Mouse (Mus musculus): ENCODE data around the gene Ap1g2. TPM values are rescaled to one million over a fixed set of nuclear protein-coding genes. Genes with fewer than 3 reads are reported as not detected.

Gene Ap1g2
- polyA plus RNA-seq, 1 experiment from 2014 or later, result 38.5 TPM

DNA sequence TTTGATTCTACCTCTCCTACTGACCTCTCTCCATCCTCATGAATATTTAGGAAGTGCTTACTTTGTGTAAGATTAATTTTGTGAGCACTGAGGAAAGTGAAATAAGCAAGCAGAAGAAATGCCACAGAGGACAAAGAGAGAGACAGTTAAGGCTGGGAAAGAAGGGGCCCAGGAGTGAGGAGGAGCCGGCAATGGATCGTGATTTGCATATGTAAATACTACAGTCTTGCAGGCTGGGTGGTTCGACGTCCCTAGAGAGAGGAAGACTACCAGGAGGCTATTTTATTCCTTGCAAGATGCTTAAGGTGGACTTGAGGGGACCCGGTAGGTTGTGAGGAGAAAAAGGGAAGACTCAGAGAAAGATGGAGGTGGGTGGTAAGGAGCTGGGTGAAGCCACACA, 25.3 kb downstream of the Ap1g2 start:
- Histone ChIP-seq H3K9ac (no peak overlapping the region), H3K4me1 (peaks cover 17% of the 10 kb centered on the region), H3K27me3 (replicated peaks) (no peaks in the 10 kb centered on the region), H3K4me3 (replicated peaks) (no peak overlapping the region), H3K27ac (no peak overlapping the region), H3K36me3 (no peaks in the 10 kb centered on the region), H3K9me3 (no peaks in the 10 kb centered on the region), H3K4me2 (no peak overlapping the region)
- no peak for ATAC-seq (ENCODE audit: insufficient read depth, low FRiP score, low read depth)
- WGBS, result 42% methylated on average over 5 of the region's 5 CpGs

DNA sequence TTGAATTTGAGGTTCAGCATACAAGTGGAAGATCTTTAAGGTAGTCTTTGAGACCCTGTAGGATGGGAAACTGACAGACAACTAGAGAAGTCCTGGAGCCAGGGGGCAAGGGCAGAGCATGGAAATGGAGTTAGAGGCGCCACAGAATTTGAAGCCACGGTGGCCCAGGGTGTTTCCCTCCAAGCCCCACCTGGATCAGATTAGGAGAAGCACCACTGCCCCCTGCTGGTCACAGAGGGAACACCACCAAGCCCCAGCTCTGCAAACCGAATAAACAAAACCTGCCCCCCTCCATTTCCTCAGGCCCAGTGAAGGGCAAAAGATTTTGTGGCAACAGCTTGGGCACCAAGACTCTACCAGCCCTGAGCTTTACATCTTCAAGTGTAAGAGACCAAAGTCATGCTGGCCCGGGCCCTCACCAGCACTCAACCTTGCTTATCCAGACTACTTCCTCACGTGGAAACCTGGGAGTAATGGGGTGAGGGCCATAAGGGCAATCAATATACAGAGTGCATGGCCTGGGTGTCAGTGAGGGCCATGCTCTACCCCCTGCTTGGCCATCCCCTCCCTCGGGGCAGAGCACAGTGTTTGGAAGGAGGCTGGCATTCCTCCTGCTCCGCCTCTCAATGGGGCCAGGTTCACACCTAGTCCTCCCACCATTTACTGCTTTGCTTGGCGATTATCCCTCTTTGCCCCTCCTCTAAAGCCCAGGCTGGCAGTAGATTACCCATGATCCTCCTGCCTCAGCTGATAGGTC, 27.0 kb downstream of the Ap1g2 start:
- peak overlapping the region; percentile 40 for H3K4me2 ChIP-seq
- WGBS, result 21% methylated on average over 8 of the region's 8 CpGs
- H3K9me3 ChIP-seq, result no peaks in the 10 kb centered on the region
- H3K36me3 ChIP-seq, result no peaks in the 10 kb centered on the region
- ATAC-seq (ENCODE audit: insufficient read depth, low FRiP score, low read depth), result 0 out of 2 replicates have a peak, but pooled peaks have one; percentile 28
- H3K4me3 ChIP-seq (replicated peaks), result no peak overlapping the region
- no peak overlapping the region for H3K9ac ChIP-seq
- H3K27me3 ChIP-seq (replicated peaks), result no peaks in the 10 kb centered on the region
- H3K27ac ChIP-seq, result no peak overlapping the region
- peaks cover 17% of the 10 kb centered on the region for H3K4me1 ChIP-seq

DNA sequence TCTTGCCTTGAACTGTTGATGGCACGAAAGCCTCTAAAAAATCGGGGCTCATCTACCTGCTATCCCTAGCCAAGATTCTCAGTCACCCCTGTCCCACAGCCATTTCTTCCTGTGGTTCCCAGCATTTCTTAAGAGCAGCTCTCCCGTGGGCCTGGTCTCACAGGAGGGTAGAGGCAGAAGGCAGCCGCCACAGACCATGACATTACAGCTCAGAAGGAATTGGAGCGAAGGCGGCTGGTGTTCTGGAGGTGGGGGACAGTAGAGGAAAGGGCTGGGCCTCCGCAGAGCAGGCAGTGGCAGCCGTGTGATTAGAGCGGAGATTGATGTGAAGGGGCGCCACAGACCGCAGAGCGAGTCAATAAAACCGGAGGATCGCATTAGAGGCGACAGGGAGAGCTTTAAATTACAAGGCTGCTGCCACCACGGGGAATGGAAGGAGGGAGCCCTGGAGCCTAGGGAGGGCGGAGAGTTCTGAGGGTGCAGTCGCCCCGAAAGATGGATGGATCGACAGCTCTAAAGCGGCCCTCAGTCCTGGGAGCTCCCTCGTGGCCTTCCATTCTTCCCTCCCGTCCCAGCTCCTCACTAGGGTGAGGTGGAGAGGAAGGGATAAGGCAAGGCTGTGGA, 27.9 kb downstream of the Ap1g2 start:
- WGBS, result 12% methylated on average over 23 of the region's 23 CpGs
- no peaks in the 10 kb centered on the region for H3K27me3 ChIP-seq (replicated peaks)
- H3K9me3 ChIP-seq, result no peaks in the 10 kb centered on the region
- H3K4me3 ChIP-seq (replicated peaks), result no peak overlapping the region
- ATAC-seq (ENCODE audit: insufficient read depth, low FRiP score, low read depth), result peak; percentile 29; the same call in 1 of the 2 replicates
- no peaks in the 10 kb centered on the region for H3K36me3 ChIP-seq
- H3K27ac ChIP-seq, result no peak overlapping the region
- peak overlapping the region; percentile 40 for H3K4me2 ChIP-seq
- no peak overlapping the region for H3K9ac ChIP-seq
- H3K4me1 ChIP-seq, result peaks cover 17% of the 10 kb centered on the region

DNA sequence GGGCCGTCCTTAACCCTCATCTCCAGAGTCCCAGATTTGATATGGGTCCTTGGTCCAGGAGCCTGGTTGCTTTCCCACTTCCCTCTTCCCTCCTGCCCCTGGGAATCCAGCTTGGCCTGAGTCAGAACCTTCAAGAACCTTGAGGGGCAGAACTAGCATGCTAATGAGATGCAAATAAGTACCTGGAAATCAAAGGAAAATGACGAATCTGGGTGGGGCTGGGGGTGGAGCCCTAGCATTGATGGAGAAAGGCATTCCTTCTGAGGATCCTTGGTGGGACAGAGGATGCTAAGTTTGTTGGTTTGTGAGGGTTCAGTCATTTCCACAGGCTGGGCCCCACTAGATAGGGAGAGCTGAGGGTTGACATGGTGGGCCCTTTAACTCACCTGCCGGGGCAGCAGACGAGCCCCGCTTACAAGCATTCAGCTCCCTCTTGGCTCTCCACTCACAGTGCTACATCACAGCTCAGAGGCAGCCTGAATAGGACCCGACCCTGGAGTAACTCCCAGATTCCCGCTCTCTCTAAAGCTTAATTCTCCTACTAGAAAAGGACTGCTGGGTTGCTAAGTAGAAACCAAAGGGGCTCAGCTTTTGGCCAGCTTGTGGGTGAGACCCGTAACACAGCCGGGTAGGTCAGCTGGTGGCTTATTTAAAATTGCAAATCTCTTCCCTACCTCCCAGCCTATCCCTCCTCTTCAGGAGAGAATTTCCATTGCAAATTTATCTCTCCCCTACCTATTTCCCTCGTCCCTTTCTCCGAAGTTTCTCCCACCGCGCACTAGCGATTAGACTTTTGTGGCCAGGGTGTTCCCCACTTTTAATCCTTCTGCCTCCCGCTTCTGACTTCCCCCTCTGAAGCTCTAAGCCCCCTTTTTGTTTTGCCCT, 28.7 kb downstream of the Ap1g2 start:
- Histone ChIP-seq H3K9me3 (no peaks in the 10 kb centered on the region), H3K27ac (no peak overlapping the region), H3K4me1 (peaks cover 17% of the 10 kb centered on the region), H3K27me3 (replicated peaks) (no peaks in the 10 kb centered on the region), H3K36me3 (no peaks in the 10 kb centered on the region), H3K4me3 (replicated peaks) (no peak overlapping the region), H3K9ac (no peak overlapping the region), H3K4me2 (no peak overlapping the region; the same call in 1 of the 2 replicates)
- 43% methylated on average over 15 of the region's 15 CpGs for WGBS
- no peak for ATAC-seq (ENCODE audit: insufficient read depth, low FRiP score, low read depth)

DNA sequence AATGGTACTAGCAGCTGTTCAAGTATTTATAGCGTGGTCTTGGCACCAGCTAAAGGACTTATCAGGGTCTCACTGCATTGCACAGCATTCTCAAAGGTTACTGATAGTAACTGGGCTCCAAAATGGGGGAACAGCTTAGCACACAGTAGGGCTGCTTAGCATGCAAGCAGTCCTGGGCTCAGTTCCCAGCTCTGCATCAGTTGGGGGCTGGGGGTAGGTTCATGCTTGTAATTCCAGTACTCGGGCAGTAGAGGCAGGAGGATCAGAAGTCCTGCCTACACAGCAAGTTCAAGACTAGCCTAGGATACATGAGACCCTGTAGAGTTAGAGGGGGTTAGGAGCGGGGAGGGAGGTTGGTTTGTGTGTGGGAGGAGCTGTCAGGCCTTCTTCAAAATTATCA, 29.4 kb downstream of the Ap1g2 start:
- Histone ChIP-seq H3K4me2 (no peak overlapping the region), H3K9me3 (no peaks in the 10 kb centered on the region)
- WGBS, result 74% methylated on average over 3 of the region's 3 CpGs

DNA sequence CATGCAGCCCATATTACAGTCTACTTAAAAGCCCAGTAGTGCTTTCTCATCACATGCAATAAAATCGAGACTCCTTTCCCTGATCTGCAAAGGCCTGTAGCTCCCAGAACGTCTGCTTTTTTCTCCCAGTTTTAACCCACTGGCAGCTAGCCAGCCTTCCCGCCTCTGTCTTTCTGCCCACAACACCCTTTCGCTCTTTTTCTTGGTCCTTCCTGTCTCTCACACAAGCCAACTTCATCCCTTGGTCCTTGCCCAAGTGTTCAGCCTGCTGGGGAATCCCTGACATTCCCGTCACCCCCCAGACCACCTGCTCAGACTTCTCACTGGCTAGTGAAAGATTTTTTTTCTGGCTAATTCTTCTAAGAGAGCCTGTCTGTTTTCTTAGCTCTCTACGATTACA, 30.2 kb downstream of the Ap1g2 start:
- H3K4me2 ChIP-seq, result no peak overlapping the region
- H3K36me3 ChIP-seq, result no peaks in the 10 kb centered on the region
- no peaks in the 10 kb centered on the region for H3K9me3 ChIP-seq
- 48% methylated on average over 6 of the region's 6 CpGs for WGBS
- H3K27me3 ChIP-seq (replicated peaks), result no peaks in the 10 kb centered on the region
- no peak for ATAC-seq (ENCODE audit: insufficient read depth, low FRiP score, low read depth)
- no peak overlapping the region for H3K27ac ChIP-seq
- peaks cover 29% of the 10 kb centered on the region for H3K4me1 ChIP-seq
- no peak overlapping the region for H3K4me3 ChIP-seq (replicated peaks)
- no peak overlapping the region for H3K9ac ChIP-seq

More for the DNA sequence above, 29.4 kb downstream of the Ap1g2 start:
- Histone ChIP-seq H3K27ac (no peak overlapping the region), H3K4me3 (replicated peaks) (no peak overlapping the region), H3K27me3 (replicated peaks) (no peaks in the 10 kb centered on the region), H3K9ac (no peak overlapping the region), H3K4me1 (peaks cover 23% of the 10 kb centered on the region), H3K36me3 (no peaks in the 10 kb centered on the region)
- no peak for ATAC-seq (ENCODE audit: insufficient read depth, low FRiP score, low read depth)

DNA sequence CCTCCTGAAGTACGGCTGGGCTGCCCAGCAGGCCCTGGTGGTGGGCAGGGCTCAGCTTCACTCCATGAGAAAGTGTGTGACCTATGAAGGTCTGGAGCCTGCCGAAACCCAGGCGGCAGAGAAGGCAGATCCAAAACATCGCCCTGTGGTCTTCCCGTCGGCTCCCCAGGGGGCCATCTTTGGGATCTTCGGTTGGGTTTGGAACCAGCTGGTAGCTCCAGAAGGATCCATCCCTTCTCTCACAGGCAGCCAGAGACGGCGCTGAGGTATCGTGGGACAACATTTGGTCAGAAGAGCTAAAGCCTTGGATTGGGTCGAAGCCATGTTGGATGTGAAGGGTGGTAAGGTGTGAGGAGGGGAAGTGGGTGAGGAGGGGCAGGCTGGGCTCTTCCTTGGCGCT, 32.0 kb downstream of the Ap1g2 start:
- Histone ChIP-seq H3K4me1 (peaks cover 22% of the 10 kb centered on the region), H3K4me2 (no peak overlapping the region), H3K27me3 (replicated peaks) (no peaks in the 10 kb centered on the region), H3K4me3 (replicated peaks) (no peak overlapping the region), H3K9me3 (no peaks in the 10 kb centered on the region), H3K27ac (no peak overlapping the region), H3K9ac (no peak overlapping the region), H3K36me3 (no peaks in the 10 kb centered on the region)
- no peak for ATAC-seq (ENCODE audit: insufficient read depth, low FRiP score, low read depth)
- 90% methylated on average over 12 of the region's 12 CpGs for WGBS

DNA sequence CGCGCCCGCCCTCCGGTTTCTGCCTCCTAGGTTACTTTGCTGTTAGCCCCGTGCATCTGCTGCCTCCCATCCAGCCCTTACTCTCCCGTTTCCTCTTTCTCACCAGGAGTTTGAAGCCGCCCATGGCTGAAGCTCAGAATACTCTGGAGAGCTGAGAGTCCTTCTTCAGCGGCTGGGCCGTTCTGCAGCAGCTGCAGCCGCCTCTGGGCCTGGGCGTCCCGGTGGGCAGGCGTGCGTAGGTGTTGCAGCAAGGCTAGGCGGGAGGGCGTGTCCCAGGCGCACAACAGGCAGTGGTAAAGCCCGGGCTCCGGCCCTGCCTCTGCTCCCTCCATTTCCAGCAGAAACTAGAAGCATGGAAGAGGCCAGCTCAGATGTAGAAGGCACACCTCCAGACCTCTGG, 34.6 kb downstream of the Ap1g2 start:
- Histone ChIP-seq H3K36me3 (no peaks in the 10 kb centered on the region), H3K4me1 (peaks cover 11% of the 10 kb centered on the region; the same call in 1 of the 2 replicates), H3K4me3 (replicated peaks) (no peak overlapping the region), H3K27me3 (replicated peaks) (no peaks in the 10 kb centered on the region), H3K9me3 (no peaks in the 10 kb centered on the region), H3K27ac (no peak overlapping the region), H3K9ac (no peak overlapping the region), H3K4me2 (peak overlapping the region; percentile 42)
- no peak for ATAC-seq (ENCODE audit: insufficient read depth, low FRiP score, low read depth)
- WGBS, result 24% methylated on average over 19 of the region's 19 CpGs

DNA sequence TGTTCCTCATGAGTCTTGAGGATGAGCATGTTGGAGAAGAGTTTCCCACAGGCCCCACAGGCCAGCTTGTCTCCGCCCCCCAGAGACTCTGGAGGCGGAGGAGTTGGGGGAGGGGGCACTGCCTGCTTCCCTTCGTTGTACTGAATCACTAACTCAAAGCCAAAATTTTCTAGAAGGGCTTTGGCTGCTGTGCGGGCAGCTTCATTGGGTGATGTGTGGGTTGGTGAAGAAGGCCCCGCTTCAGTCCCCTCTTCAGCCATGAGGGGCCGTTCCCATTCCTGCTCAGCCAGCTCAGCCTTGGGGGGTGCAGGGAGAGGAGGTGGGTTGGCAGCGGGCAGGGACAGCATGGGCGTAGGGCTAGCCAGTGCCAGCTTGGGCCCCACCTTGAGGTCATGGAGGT, 40.4 kb downstream of the Ap1g2 start:
- no peaks in the 10 kb centered on the region for H3K9me3 ChIP-seq
- 89% methylated on average over 8 of the region's 8 CpGs for WGBS
- peaks cover 7% of the 10 kb centered on the region for H3K4me1 ChIP-seq
- H3K9ac ChIP-seq, result no peak overlapping the region
- H3K27me3 ChIP-seq (replicated peaks), result no peaks in the 10 kb centered on the region
- no peak overlapping the region for H3K4me2 ChIP-seq
- H3K4me3 ChIP-seq (replicated peaks), result no peak overlapping the region
- H3K27ac ChIP-seq, result no peak overlapping the region
- ATAC-seq (ENCODE audit: insufficient read depth, low FRiP score, low read depth), result no peak
- H3K36me3 ChIP-seq, result no peaks in the 10 kb centered on the region

DNA sequence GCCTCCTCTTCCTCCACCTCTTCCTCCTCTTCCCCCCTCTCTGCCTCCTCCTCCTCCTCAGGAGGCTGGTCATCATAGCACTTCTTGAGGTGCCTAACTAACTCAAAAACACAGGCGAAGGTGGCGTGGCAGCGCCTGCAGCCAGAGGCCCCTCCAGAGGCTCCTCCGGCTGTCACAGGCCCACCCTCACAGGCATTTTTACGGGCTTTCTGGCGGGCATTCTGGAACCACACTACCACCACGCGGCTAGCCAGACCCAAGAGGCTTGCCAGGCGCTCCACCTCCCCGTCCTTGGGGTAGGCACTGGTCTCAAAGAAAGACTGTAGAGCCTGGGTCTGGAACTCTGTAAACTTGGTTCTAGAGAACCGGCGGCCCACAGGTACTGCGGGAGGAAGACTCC, 41.0 kb downstream of the Ap1g2 start:
- Histone ChIP-seq H3K27me3 (replicated peaks) (no peaks in the 10 kb centered on the region), H3K4me1 (peaks cover 9% of the 10 kb centered on the region), H3K36me3 (no peaks in the 10 kb centered on the region), H3K4me3 (replicated peaks) (no peak overlapping the region), H3K9ac (no peak overlapping the region), H3K4me2 (no peak overlapping the region), H3K27ac (no peak overlapping the region), H3K9me3 (no peaks in the 10 kb centered on the region)
- ATAC-seq (ENCODE audit: insufficient read depth, low FRiP score, low read depth), result no peak
- 87% methylated on average over 13 of the region's 13 CpGs for WGBS

DNA sequence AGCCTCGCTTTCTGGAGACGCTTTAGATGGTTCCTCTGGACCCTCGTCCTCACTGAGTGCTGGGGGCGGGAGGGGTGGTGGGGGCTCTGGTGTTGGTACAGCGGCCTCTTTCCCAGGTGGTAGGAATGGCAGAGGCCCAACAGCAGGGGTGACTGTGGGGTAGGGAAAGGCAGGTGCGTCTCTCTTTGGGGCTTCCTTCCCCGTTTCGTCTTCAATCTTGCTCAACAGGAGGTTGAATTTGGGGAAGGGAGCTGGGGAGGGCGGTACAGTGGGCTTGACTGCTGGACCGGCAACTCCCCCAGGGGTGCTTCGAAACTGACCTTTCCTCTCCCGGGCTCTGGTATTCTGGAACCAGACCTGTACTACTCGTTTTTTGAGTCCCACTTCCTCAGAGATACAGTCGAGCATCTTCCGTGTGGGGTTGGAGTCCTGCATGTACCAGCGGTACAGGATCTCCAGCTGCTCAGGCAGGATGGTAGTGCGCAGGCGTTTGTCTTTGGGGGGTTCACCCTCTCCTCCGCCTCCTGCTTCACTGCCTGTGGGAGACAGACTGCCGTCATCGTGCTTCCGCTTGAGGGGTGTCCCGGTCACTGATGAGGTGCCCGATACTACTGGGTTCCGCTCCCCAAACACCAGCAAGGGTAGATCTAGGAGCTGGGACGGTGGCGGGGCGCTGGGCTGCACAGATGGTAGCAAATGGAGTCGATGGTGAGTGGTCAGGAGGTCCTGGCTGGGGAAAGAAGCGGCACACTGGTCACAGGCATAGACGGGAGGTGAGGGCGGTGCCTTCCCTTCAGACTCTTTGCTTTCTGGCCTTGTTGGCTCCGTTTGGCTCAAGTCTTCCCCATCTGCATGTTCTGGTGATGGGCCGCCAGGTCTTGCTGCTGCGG, 41.7 kb downstream of the Ap1g2 start:
- Histone ChIP-seq H3K9ac (no peak overlapping the region), H3K4me1 (peaks cover 9% of the 10 kb centered on the region), H3K4me3 (replicated peaks) (no peak overlapping the region), H3K36me3 (no peaks in the 10 kb centered on the region), H3K27me3 (replicated peaks) (no peaks in the 10 kb centered on the region), H3K27ac (no peak overlapping the region), H3K4me2 (no peak overlapping the region), H3K9me3 (no peaks in the 10 kb centered on the region)
- ATAC-seq (ENCODE audit: insufficient read depth, low FRiP score, low read depth), result no peak
- WGBS, result 75% methylated on average over 35 of the region's 35 CpGs
